Mouse (Mus musculus) MEL (cell line): ENCODE measurements around the gene Mvb12a. TPM values are rescaled to one million over a fixed set of nuclear protein-coding genes. Genes with fewer than 3 reads are reported as not detected.

ENCODE experiments used
- DNase-seq: peaks from one replicate; pipeline ENCODE4 v3.0.0; 2011; ENCODE audit warnings: low read depth, low spot score
- H3K27ac ChIP-seq: 2 replicates; pipeline ENCODE4 v1.5.1; 2012; ENCODE audit warnings: low read depth, mild to moderate bottlenecking, control low read depth, low read length, moderate library complexity; ENCODE audit not compliant: control insufficient read depth
- H3K27me3 ChIP-seq, 2 experiments: fragments of 150-350 bp in 1 of 2; sonication (generic) in 1 of 2; 2 replicates each; pipeline ENCODE4 v1.6.1; 2012; ENCODE audit warnings: low read length in 2 of 2, mild to moderate bottlenecking in 2 of 2, improper control_type of control experiment in 1 of 2, moderate library complexity in 1 of 2; ENCODE audit not compliant: insufficient read depth in 2 of 2, control insufficient read depth in 1 of 2
- H3K36me3 ChIP-seq, 2 experiments: 2 replicates each; pipeline ENCODE4 v1.6.1; 2012 to 2014; ENCODE audit warnings: low read length in 2 of 2, improper control_type of control experiment in 1 of 2, inconsistent platforms in 1 of 2, mild to moderate bottlenecking in 1 of 2; ENCODE audit not compliant: insufficient read depth in 2 of 2, control insufficient read depth in 1 of 2
- H3K4me1 ChIP-seq, 2 experiments: fragments of 150-350 bp in 1 of 2; sonication (generic) in 1 of 2; 2 replicates each; pipeline ENCODE4 v1.6.1; 2012; ENCODE audit warnings: low read length in 2 of 2, improper control_type of control experiment in 1 of 2, mild to moderate bottlenecking in 1 of 2; ENCODE audit not compliant: insufficient read depth in 2 of 2, control insufficient read depth in 1 of 2
- H3K4me3 ChIP-seq, 2 experiments: fragments of 150-350 bp in 1 of 2; sonication (generic) in 1 of 2; 2 replicates each; pipeline ENCODE4 v1.5.1; 2012; ENCODE audit warnings: low read depth in 2 of 2, low read length in 2 of 2, mild to moderate bottlenecking in 2 of 2, moderate library complexity in 2 of 2, control low read depth in 1 of 2, improper control_type of control experiment in 1 of 2; ENCODE audit not compliant: control insufficient read depth in 1 of 2, insufficient read depth in 1 of 2
- H3K79me2 ChIP-seq: 2 replicates; pipeline ENCODE4 v1.6.1; 2012; ENCODE audit warnings: mild to moderate bottlenecking, low read length, moderate library complexity; ENCODE audit not compliant: control insufficient read depth, poor library complexity, insufficient read depth
- H3K9ac ChIP-seq: 2 replicates; pipeline ENCODE4 v1.6.1; 2012; ENCODE audit warnings: low read depth, mild to moderate bottlenecking, control low read depth, low read length, moderate library complexity; ENCODE audit not compliant: control insufficient read depth, poor library complexity, severe bottlenecking
- H3K9me3 ChIP-seq: fragments of 150-350 bp; sonication (generic); replicated peaks from 2 replicates; pipeline ENCODE4 v1.6.1; 2012; ENCODE audit warnings: mild to moderate bottlenecking, low read length, improper control_type of control experiment, moderate library complexity; ENCODE audit not compliant: insufficient read depth
- CTCF ChIP-seq, 3 experiments: IDR thresholded peaks in 2 of 3; conservative IDR thresholded peaks in 1 of 3; 2 replicates each; pipeline ENCODE4 v1.5.1; 2011 to 2012; ENCODE audit warnings: low read length in 3 of 3, low read depth in 2 of 3, mild to moderate bottlenecking in 2 of 3, improper control_type of control experiment in 1 of 3, inconsistent platforms in 1 of 3, mixed read lengths in 1 of 3, moderate library complexity in 1 of 3; ENCODE audit not compliant: control insufficient read depth in 1 of 3, insufficient read depth in 1 of 3, poor library complexity in 1 of 3, severe bottlenecking in 1 of 3
- E2F4 ChIP-seq: IDR thresholded peaks from 2 replicates; pipeline ENCODE4 v1.6.1; 2011; ENCODE audit warnings: low read depth, low read length, improper control_type of control experiment, borderline replicate concordance
- ELF1 ChIP-seq: IDR thresholded peaks from 2 replicates; pipeline ENCODE4 v1.6.1; 2014; ENCODE audit warnings: low read depth, mild to moderate bottlenecking, inconsistent platforms, low read length, improper control_type of control experiment, moderate library complexity
- GATA1 ChIP-seq: IDR thresholded peaks from 2 replicates; pipeline ENCODE4 v1.6.1; 2011; ENCODE audit warnings: low read depth, low read length, improper control_type of control experiment
- HCFC1 ChIP-seq: IDR thresholded peaks from 2 replicates; pipeline ENCODE4 v1.6.1; 2012; ENCODE audit warnings: low read depth, mild to moderate bottlenecking, inconsistent platforms, low read length, improper control_type of control experiment, moderate library complexity
- JUND ChIP-seq: IDR thresholded peaks from 2 replicates; pipeline ENCODE4 v1.6.1; 2011; ENCODE audit warnings: low read depth, mild to moderate bottlenecking, improper control_type of control experiment, low read length
- KAT2A ChIP-seq: conservative IDR thresholded peaks from 2 replicates; pipeline ENCODE4 v1.6.1; 2012; ENCODE audit warnings: low read depth, low read length, improper control_type of control experiment, inconsistent platforms
- MAZ ChIP-seq: IDR thresholded peaks from 2 replicates; pipeline ENCODE4 v1.6.1; 2012; ENCODE audit warnings: low read depth, mild to moderate bottlenecking, inconsistent platforms, low read length, improper control_type of control experiment
- MEF2A ChIP-seq: IDR thresholded peaks from 2 replicates; pipeline ENCODE4 v1.6.1; 2014; ENCODE audit warnings: low read depth, mild to moderate bottlenecking, inconsistent platforms, low read length, improper control_type of control experiment; ENCODE audit not compliant: poor library complexity, insufficient replicate concordance, severe bottlenecking; ENCODE audit errors: extremely low read depth
- MYC ChIP-seq: IDR thresholded peaks from 2 replicates; pipeline ENCODE4 v1.6.1; 2011; ENCODE audit warnings: low read depth, mild to moderate bottlenecking, low read length, improper control_type of control experiment, moderate library complexity
- NELFE ChIP-seq: IDR thresholded peaks from 2 replicates; pipeline ENCODE4 v1.6.1; 2011; ENCODE audit warnings: low read depth, low read length, improper control_type of control experiment
- NRF1 ChIP-seq: IDR thresholded peaks from 2 replicates; pipeline ENCODE4 v1.6.1; 2014; ENCODE audit warnings: low read depth, mild to moderate bottlenecking, inconsistent platforms, low read length, improper control_type of control experiment, moderate library complexity; ENCODE audit not compliant: poor library complexity, insufficient read depth, severe bottlenecking
- POLR2A ChIP-seq, 2 experiments: IDR thresholded peaks; 2 replicates each; pipeline ENCODE4 v1.6.1; 2011 to 2012; ENCODE audit warnings: low read length in 2 of 2, mild to moderate bottlenecking in 2 of 2, control low read depth in 1 of 2, improper control_type of control experiment in 1 of 2, low read depth in 1 of 2, moderate library complexity in 1 of 2; ENCODE audit not compliant: control insufficient read depth in 1 of 2, insufficient read depth in 1 of 2, poor library complexity in 1 of 2
- POLR2AphosphoS2 ChIP-seq: IDR thresholded peaks from 2 replicates; pipeline ENCODE4 v1.6.1; 2011; ENCODE audit warnings: low read length, improper control_type of control experiment
- POLR2AphosphoS5 ChIP-seq: IDR thresholded peaks from 2 replicates; pipeline ENCODE4 v1.6.1; 2012; ENCODE audit warnings: low read depth, borderline replicate concordance, mild to moderate bottlenecking, inconsistent platforms, low read length, moderate library complexity, mixed read lengths
- RAD21 ChIP-seq: IDR thresholded peaks from 2 replicates; pipeline ENCODE4 v1.6.1; 2011; ENCODE audit warnings: mild to moderate bottlenecking, low read depth, low read length, improper control_type of control experiment
- SIN3A ChIP-seq: IDR thresholded peaks from 2 replicates; pipeline ENCODE4 v1.6.1; 2012; ENCODE audit warnings: low read length, improper control_type of control experiment, inconsistent platforms
- SMC3 ChIP-seq: IDR thresholded peaks from 2 replicates; pipeline ENCODE4 v1.6.1; 2011; ENCODE audit warnings: low read depth, low read length, improper control_type of control experiment
- TCF12 ChIP-seq: IDR thresholded peaks from 2 replicates; pipeline ENCODE4 v1.6.1; 2014; ENCODE audit warnings: low read depth, mild to moderate bottlenecking, inconsistent platforms, low read length, improper control_type of control experiment, moderate library complexity
- USF1 ChIP-seq: IDR thresholded peaks from 2 replicates; pipeline ENCODE4 v1.6.1; 2014; ENCODE audit warnings: low read depth, mild to moderate bottlenecking, inconsistent platforms, low read length, improper control_type of control experiment, moderate library complexity
- USF2 ChIP-seq, 2 experiments: IDR thresholded peaks; 2 replicates each; pipeline ENCODE4 v1.6.1; 2011 to 2012; ENCODE audit warnings: improper control_type of control experiment in 2 of 2, low read length in 2 of 2, borderline replicate concordance in 1 of 2, inconsistent platforms in 1 of 2, low read depth in 1 of 2, mild to moderate bottlenecking in 1 of 2; ENCODE audit not compliant: insufficient read depth in 1 of 2
- ZC3H11A ChIP-seq: IDR thresholded peaks from 2 replicates; pipeline ENCODE4 v1.6.1; 2012; ENCODE audit warnings: low read depth, mild to moderate bottlenecking, inconsistent platforms, low read length, improper control_type of control experiment
- ZMIZ1 ChIP-seq: IDR thresholded peaks from 2 replicates; pipeline ENCODE4 v1.6.1; 2012; ENCODE audit warnings: low read depth, mild to moderate bottlenecking, inconsistent platforms, low read length, improper control_type of control experiment, moderate library complexity
- polyA plus RNA-seq, 2 experiments: library from polyadenylated mRNA; stranded (reverse) in 1 of 2; unstranded in 1 of 2; fragments of >175 nt in 1 of 2; fragments of >200 nt in 1 of 2; gene quantifications; 2 replicates each; pipeline versions ENCODE4 v1.2.1 to v1.2.4; 2012; ENCODE audit warnings: low replicate concordance in 2 of 2, low read depth in 1 of 2; ENCODE audit not compliant: insufficient read length in 2 of 2, insufficient read depth in 1 of 2, missing spikeins in 1 of 2
- total RNA-seq: library from RNA; depleted of rRNA; stranded (reverse); fragments of 300-350 nt; gene quantifications from 2 replicates; pipeline ENCODE4 v1.2.3, GENCODE M21; 2012

Mvb12a gene
- total and polyA plus RNA-seq, 3 experiments = 46.5 to 67.3 TPM; not detected in 1

DNA sequence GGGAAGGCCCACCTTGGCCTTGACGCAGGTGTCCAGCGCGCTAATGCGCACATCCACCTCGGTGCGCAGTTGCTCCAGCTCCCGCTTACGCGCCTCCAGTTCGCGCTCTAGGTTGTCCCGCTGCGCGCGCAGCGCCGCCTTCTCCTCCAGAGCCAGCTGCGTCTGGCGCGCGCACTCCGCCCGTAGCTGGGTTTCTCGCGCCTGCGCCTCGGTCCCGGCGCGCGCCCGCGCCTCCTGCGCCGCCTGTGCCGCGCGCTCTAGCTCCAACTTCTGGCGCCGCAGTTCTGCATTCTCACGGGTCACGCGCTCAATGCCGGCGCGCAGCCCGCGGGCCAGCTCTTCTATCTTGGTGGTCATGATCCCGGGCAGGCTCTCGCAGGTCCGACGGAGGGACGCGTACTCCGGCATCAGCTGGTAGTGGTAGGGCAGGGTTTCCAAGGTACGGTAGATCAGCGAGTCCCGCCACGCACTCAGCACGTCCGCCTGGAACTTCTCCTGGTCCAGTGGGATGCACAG, 35.1 kb upstream of the Mvb12a start:
- H3K36me3 ChIP-seq = peaks cover 0 to 2% of the 10 kb centered on the region in 2 experiments; a peak in 1 of 4 replicates
- peaks cover 2 to 15% of the 10 kb centered on the region in 2 experiments; a peak in 3 of 4 replicates for H3K4me1 ChIP-seq
- no peak for DNase-seq
- H3K9me3 ChIP-seq = no peaks in the 10 kb centered on the region
- H3K27me3 ChIP-seq = no peaks in the 10 kb centered on the region
- H3K4me3 ChIP-seq = no peak overlapping the region
- no peak overlapping the region for H3K9ac ChIP-seq
- peaks cover 3% of the 10 kb centered on the region for H3K79me2 ChIP-seq
- TF ChIP-seq USF2 (IDR thresholded peaks at IDR 0.05; ENCODE audit: borderline replicate concordance in 1 of 2, insufficient read depth in 1 of 2, low read depth in 1 of 2, low read length in 2 of 2) = no peak
- TF ChIP-seq GATA1 = no peak
- TF ChIP-seq POLR2A (IDR thresholded peaks at IDR 0.05; ENCODE audit: control insufficient read depth in 1 of 2, insufficient read depth in 1 of 2, low read depth in 1 of 2, low read length in 2 of 2, poor library complexity in 1 of 2) = no peak
- no peak for TF ChIP-seq POLR2AphosphoS5
- TF ChIP-seq POLR2AphosphoS2 = no peak
- no peak for TF ChIP-seq CTCF (IDR thresholded peaks at IDR 0.05 in 2 of 3, conservative IDR thresholded peaks at IDR 0.05 in 1 of 3; ENCODE audit: control insufficient read depth in 1 of 3, insufficient read depth in 1 of 3, low read depth in 2 of 3, low read length in 3 of 3, poor library complexity in 1 of 3, severe bottlenecking in 1 of 3)
- no peak for TF ChIP-seq USF1
- no peak for TF ChIP-seq NELFE
- no peak for TF ChIP-seq RAD21
- no peak for TF ChIP-seq HCFC1
- no peak overlapping the region for H3K27ac ChIP-seq

GRCm38 (mm10) chr8:71509316-71509715, 33.4 kb upstream of the Mvb12a start:
- Histone ChIP-seq H3K9me3 (no peaks in the 10 kb centered on the region), H3K4me3 (no peak overlapping the region), H3K36me3 (peaks cover 0 to 3% of the 10 kb centered on the region in 2 experiments; a peak in 1 of 4 replicates), H3K9ac (no peak overlapping the region), H3K4me1 (peaks cover 2 to 19% of the 10 kb centered on the region in 2 experiments; a peak in 3 of 4 replicates), H3K27ac (no peak overlapping the region), H3K79me2 (peaks cover 3% of the 10 kb centered on the region), H3K27me3 (no peaks in the 10 kb centered on the region)
- no peak for DNase-seq
- TF ChIP-seq MAZ (no peak), ZC3H11A (no peak), CTCF (IDR thresholded peaks at IDR 0.05 in 2 of 3, conservative IDR thresholded peaks at IDR 0.05 in 1 of 3; ENCODE audit: control insufficient read depth in 1 of 3, insufficient read depth in 1 of 3, low read depth in 2 of 3, low read length in 3 of 3, poor library complexity in 1 of 3, severe bottlenecking in 1 of 3) (no peak)

DNA sequence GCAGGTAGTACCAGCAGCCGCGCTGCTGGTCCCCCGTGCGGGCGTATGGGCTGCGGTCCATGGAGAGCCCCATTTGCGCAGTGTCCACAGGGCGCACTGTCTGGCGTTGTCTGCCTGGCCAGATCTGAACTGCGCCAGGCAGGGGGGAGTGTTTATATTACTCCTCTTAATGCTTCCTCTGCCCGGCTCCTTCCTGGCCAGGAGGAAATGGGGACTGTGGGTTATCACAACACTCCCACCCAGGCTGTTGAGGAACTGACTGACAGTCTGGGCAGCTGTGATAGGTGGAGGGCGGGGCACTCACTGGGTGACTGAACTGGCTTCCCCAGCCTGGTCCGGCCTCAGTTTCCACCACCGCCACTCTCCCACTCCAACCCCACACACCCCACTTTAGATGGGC, 31.1 kb upstream of the Mvb12a start, which contains the start of gene Plvap:
Gene Plvap (minus strand): TSS at position 109 of the 400 bp plus-strand sequence.
- Histone ChIP-seq H3K79me2 (peaks cover 3% of the 10 kb centered on the region), H3K4me1 (peaks cover 2 to 19% of the 10 kb centered on the region in 2 experiments; a peak in 3 of 4 replicates), H3K9me3 (no peaks in the 10 kb centered on the region), H3K9ac (peak within 1 kb of the TSS; percentile 66), H3K4me3 (peak within 1 kb of the TSS; percentile 11 to 55), H3K36me3 (peaks cover 0 to 3% of the 10 kb centered on the region in 2 experiments; a peak in 1 of 4 replicates), H3K27ac (peak within 1 kb of the TSS; percentile 62), H3K27me3 (no peaks in the 10 kb centered on the region)
- peak; percentile 92 for DNase-seq
- TF ChIP-seq JUND = no peak
- TF ChIP-seq ZMIZ1 = no peak
- peak; percentile 87 for TF ChIP-seq TCF12
- no peak for TF ChIP-seq E2F4
- no peak for TF ChIP-seq KAT2A
- TF ChIP-seq SMC3 = no peak
- TF ChIP-seq RAD21 = no peak
- peak; percentile 78 for TF ChIP-seq GATA1
- TF ChIP-seq ELF1 = no peak
- TF ChIP-seq POLR2AphosphoS2 = no peak
- peak; percentile 49 to 57; a peak in 1 of 4 replicates for TF ChIP-seq POLR2A (IDR thresholded peaks at IDR 0.05; ENCODE audit: control insufficient read depth in 1 of 2, insufficient read depth in 1 of 2, low read depth in 1 of 2, low read length in 2 of 2, poor library complexity in 1 of 2)
- no peak for TF ChIP-seq MYC
- no peak for TF ChIP-seq POLR2AphosphoS5
- TF ChIP-seq SIN3A = peak; percentile 71; the same call in 1 of the 2 replicates
- no peak for TF ChIP-seq NRF1
- no peak for TF ChIP-seq MEF2A
